Mouse (Mus musculus): ENCODE measurements around the gene Shtn1. TPM values are rescaled to one million over a fixed set of nuclear protein-coding genes. Genes with fewer than 3 reads are reported as not detected.

Shtn1 gene
- polyA plus RNA-seq, 1 experiment: 3.4 TPM

DNA sequence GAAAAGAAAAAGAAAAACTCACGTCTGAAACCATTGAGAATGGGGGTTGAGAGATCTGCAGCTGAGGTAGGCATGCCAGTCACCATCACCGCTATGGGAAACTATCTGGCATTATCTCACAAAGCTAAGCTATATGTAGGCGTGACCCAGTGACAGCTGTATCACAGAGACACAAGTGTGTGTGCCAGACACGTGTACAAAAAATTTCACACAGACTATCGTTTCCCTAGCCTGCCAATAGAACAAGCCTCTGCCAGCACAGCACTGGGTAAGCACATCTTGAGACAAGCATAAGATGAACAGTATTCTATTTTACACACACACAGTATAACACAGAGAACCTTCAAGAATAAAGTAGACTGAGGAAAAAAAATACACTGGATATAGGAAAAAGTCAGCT is 65.1 kb downstream of the Shtn1 start:
- H3K27me3 ChIP-seq (ENCODE audit: control insufficient read depth, insufficient read depth, low read length, poor library complexity, severe bottlenecking): no peaks in the 10 kb centered on the region
- TF ChIP-seq POLR2A (IDR thresholded peaks at IDR 0.05; ENCODE audit: insufficient read depth, low read length) (no peak), CTCF (IDR thresholded peaks at IDR 0.05; ENCODE audit: low read depth, low read length) (no peak), EP300 (IDR thresholded peaks at IDR 0.05; ENCODE audit: insufficient read depth, low read depth, low read length) (no peak)
- H3K4me3 ChIP-seq (ENCODE audit: low read depth, low read length): no peak overlapping the region
- no peaks in the 10 kb centered on the region for H3K9me3 ChIP-seq (replicated peaks; ENCODE audit: control insufficient read depth, insufficient read depth, low read length, poor library complexity, severe bottlenecking)
- no peak overlapping the region for H3K27ac ChIP-seq (ENCODE audit: insufficient read depth, low read length)
- H3K9ac ChIP-seq (ENCODE audit: low read depth, poor library complexity, severe bottlenecking): no peak overlapping the region
- no peaks in the 10 kb centered on the region for H3K4me1 ChIP-seq (ENCODE audit: control insufficient read depth, insufficient read depth, low read length)
- no peaks in the 10 kb centered on the region for H3K36me3 ChIP-seq (ENCODE audit: control insufficient read depth, insufficient read depth, low read length, poor library complexity, severe bottlenecking)

DNA sequence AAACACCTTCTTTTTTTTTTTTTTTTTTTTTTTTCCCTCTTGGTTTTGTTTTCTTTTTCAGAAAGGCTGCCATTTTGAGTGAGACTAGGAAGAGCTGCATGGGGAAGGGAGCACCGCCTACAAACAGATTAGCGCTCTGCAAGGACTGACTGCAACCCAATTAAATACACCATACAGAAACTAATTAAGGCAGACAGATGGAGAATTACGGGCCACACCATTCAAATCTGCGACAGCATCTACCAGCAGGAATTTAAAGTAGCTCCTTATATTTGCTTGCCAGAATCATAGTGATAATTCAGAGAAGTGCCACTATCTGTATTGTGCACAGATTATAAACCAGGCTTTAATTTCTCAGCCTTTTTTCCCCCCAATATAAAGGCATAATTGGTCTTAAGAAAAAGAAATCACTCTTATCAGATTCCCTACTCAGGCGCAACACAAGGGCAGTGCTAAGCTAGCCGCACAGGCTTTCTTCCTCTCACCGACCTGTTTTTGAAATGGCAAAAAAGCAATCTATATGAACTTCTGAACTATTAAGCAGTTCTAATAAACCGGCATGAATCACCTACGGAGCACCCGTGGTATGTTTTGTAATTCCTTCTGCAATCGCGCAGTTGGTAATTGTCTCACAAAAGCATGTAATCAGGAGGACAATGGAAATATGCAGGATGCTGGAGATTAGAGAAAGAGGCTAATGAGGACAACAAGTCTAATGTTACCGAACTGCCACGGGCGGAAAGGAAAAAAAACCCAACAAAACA is 69.1 kb downstream of the Shtn1 start:
- H3K27me3 ChIP-seq (ENCODE audit: control insufficient read depth, insufficient read depth, low read length, poor library complexity, severe bottlenecking): no peaks in the 10 kb centered on the region
- no peaks in the 10 kb centered on the region for H3K4me1 ChIP-seq (ENCODE audit: control insufficient read depth, insufficient read depth, low read length)
- no peaks in the 10 kb centered on the region; the same call in 1 of the 2 replicates for H3K9me3 ChIP-seq (replicated peaks; ENCODE audit: control insufficient read depth, insufficient read depth, low read length, poor library complexity, severe bottlenecking)
- H3K36me3 ChIP-seq (ENCODE audit: control insufficient read depth, insufficient read depth, low read length, poor library complexity, severe bottlenecking): no peaks in the 10 kb centered on the region
- TF ChIP-seq EP300 (IDR thresholded peaks at IDR 0.05; ENCODE audit: insufficient read depth, low read depth, low read length): no peak
- no peak for TF ChIP-seq POLR2A (IDR thresholded peaks at IDR 0.05; ENCODE audit: insufficient read depth, low read length)
- no peak for TF ChIP-seq CTCF (IDR thresholded peaks at IDR 0.05; ENCODE audit: low read depth, low read length)
- no peak overlapping the region for H3K27ac ChIP-seq (ENCODE audit: insufficient read depth, low read length)
- H3K9ac ChIP-seq (ENCODE audit: low read depth, poor library complexity, severe bottlenecking): no peak overlapping the region
- no peak overlapping the region for H3K4me3 ChIP-seq (ENCODE audit: low read depth, low read length)

DNA sequence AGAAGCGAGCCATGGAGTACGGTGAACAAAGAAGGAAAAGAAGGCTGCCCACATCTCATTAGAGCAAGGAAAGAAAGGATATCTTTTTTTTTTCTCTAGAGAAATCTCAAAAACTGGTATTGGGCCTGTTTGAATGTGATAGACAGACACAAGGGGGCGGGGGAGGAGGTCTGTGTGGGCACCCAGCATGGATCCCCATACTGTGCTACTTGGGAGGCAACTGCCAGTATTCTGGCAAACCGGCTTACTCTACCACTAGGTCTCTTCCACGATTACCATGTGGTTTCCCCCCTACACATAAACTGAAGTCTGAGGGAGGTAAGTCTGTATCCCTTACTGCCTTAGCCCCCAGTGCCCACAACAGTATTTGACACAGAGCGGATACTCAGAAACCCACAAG is 73.1 kb downstream of the Shtn1 start:
- no peak overlapping the region for H3K4me3 ChIP-seq (ENCODE audit: low read depth, low read length)
- no peak overlapping the region for H3K9ac ChIP-seq (ENCODE audit: low read depth, poor library complexity, severe bottlenecking)
- TF ChIP-seq EP300 (IDR thresholded peaks at IDR 0.05; ENCODE audit: insufficient read depth, low read depth, low read length) (no peak), CTCF (IDR thresholded peaks at IDR 0.05; ENCODE audit: low read depth, low read length) (no peak), POLR2A (IDR thresholded peaks at IDR 0.05; ENCODE audit: insufficient read depth, low read length) (no peak)
- no peaks in the 10 kb centered on the region for H3K4me1 ChIP-seq (ENCODE audit: control insufficient read depth, insufficient read depth, low read length)
- H3K27ac ChIP-seq (ENCODE audit: insufficient read depth, low read length): no peak overlapping the region
- H3K27me3 ChIP-seq (ENCODE audit: control insufficient read depth, insufficient read depth, low read length, poor library complexity, severe bottlenecking): no peaks in the 10 kb centered on the region
- H3K9me3 ChIP-seq (replicated peaks; ENCODE audit: control insufficient read depth, insufficient read depth, low read length, poor library complexity, severe bottlenecking): no peaks in the 10 kb centered on the region; the same call in 1 of the 2 replicates
- H3K36me3 ChIP-seq (ENCODE audit: control insufficient read depth, insufficient read depth, low read length, poor library complexity, severe bottlenecking): no peaks in the 10 kb centered on the region

DNA sequence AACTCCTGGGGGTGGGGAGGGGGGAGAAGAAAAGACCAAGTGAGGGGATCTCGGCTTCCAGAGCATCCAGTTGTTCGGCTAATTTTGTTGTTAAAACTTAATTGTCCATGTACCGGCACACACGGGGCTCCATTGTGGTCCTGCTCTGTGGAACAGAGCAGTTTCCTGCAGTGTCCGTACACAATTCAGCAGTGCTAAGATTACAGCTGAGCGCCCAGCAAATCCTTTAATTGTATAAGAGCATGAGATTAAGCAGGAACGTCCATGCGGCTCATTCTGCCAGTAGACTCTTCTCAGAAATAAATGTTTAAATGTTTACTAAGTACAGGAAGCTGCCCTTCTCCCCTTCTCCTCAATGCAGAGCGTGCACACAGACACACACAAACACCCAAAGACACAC is 94.3 kb downstream of the Shtn1 start:
- Histone ChIP-seq H3K9ac (ENCODE audit: low read depth, poor library complexity, severe bottlenecking) (no peak overlapping the region), H3K27ac (ENCODE audit: insufficient read depth, low read length) (no peak overlapping the region), H3K27me3 (ENCODE audit: control insufficient read depth, insufficient read depth, low read length, poor library complexity, severe bottlenecking) (no peaks in the 10 kb centered on the region), H3K4me1 (ENCODE audit: control insufficient read depth, insufficient read depth, low read length) (peaks cover 2% of the 10 kb centered on the region), H3K4me3 (ENCODE audit: low read depth, low read length) (no peak overlapping the region), H3K36me3 (ENCODE audit: control insufficient read depth, insufficient read depth, low read length, poor library complexity, severe bottlenecking) (no peaks in the 10 kb centered on the region), H3K9me3 (replicated peaks; ENCODE audit: control insufficient read depth, insufficient read depth, low read length, poor library complexity, severe bottlenecking) (no peaks in the 10 kb centered on the region)
- no peak for TF ChIP-seq POLR2A (IDR thresholded peaks at IDR 0.05; ENCODE audit: insufficient read depth, low read length)
- TF ChIP-seq CTCF (IDR thresholded peaks at IDR 0.05; ENCODE audit: low read depth, low read length): no peak
- TF ChIP-seq EP300 (IDR thresholded peaks at IDR 0.05; ENCODE audit: insufficient read depth, low read depth, low read length): no peak

DNA sequence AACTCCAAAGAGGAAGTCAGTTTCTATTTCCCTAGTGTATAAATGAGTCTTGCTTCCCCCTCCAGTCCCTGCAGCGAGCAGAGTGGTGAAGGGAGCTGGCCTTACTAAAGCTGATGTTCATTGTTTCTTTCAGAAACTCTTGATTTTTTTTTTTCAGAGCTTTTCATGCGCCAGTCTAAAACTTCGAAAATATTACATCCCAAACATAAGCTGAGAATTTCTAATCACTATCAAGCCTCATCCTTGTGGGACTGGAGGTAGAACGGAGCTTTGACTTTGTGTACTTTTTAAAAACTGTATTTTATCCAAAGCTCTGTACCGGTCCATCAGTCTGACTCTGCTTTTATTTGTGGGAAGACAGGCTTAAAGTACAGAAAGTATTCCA is 95.9 kb downstream of the Shtn1 start:
- Histone ChIP-seq H3K4me3 (ENCODE audit: low read depth, low read length) (no peak overlapping the region), H3K36me3 (ENCODE audit: control insufficient read depth, insufficient read depth, low read length, poor library complexity, severe bottlenecking) (no peaks in the 10 kb centered on the region), H3K27ac (ENCODE audit: insufficient read depth, low read length) (no peak overlapping the region), H3K9me3 (replicated peaks; ENCODE audit: control insufficient read depth, insufficient read depth, low read length, poor library complexity, severe bottlenecking) (no peaks in the 10 kb centered on the region), H3K4me1 (ENCODE audit: control insufficient read depth, insufficient read depth, low read length) (peaks cover 2% of the 10 kb centered on the region), H3K27me3 (ENCODE audit: control insufficient read depth, insufficient read depth, low read length, poor library complexity, severe bottlenecking) (no peaks in the 10 kb centered on the region), H3K9ac (ENCODE audit: low read depth, poor library complexity, severe bottlenecking) (no peak overlapping the region)
- TF ChIP-seq CTCF (IDR thresholded peaks at IDR 0.05; ENCODE audit: low read depth, low read length): no peak
- TF ChIP-seq POLR2A (IDR thresholded peaks at IDR 0.05; ENCODE audit: insufficient read depth, low read length): no peak
- TF ChIP-seq EP300 (IDR thresholded peaks at IDR 0.05; ENCODE audit: insufficient read depth, low read depth, low read length): no peak

DNA sequence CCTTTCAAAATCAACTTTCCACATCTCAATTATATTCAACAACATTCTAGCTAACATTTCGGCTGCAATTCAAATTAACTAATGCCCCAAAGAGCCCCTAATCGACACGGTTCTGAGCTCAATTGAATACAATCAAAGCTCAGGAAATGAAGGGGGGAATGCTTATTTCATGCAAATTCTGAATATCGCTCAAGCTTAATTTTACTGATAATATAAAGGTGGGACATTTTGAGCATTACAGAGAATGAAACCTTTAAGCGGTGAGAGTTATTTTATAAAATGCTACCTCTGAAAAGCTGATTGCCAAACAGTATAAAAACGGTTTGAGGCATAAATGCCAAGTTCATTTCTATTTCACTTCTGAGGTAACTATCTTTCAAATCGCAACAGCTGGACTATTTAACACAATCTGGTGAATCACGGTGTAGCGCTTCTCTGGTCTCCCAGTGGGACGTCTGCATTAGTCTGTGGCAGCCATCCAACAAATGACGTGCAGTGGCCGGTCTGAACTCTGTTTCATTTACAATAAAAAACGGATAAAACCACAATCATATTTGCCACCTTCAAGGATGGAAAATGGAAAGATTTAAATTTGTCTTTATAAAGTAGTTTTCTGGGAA is 96.4 kb downstream of the Shtn1 start:
- Histone ChIP-seq H3K9ac (ENCODE audit: low read depth, poor library complexity, severe bottlenecking) (no peak overlapping the region), H3K27me3 (ENCODE audit: control insufficient read depth, insufficient read depth, low read length, poor library complexity, severe bottlenecking) (no peaks in the 10 kb centered on the region), H3K4me3 (ENCODE audit: low read depth, low read length) (no peak overlapping the region), H3K27ac (ENCODE audit: insufficient read depth, low read length) (no peak overlapping the region), H3K36me3 (ENCODE audit: control insufficient read depth, insufficient read depth, low read length, poor library complexity, severe bottlenecking) (no peaks in the 10 kb centered on the region), H3K4me1 (ENCODE audit: control insufficient read depth, insufficient read depth, low read length) (peaks cover 2% of the 10 kb centered on the region), H3K9me3 (replicated peaks; ENCODE audit: control insufficient read depth, insufficient read depth, low read length, poor library complexity, severe bottlenecking) (no peaks in the 10 kb centered on the region)
- TF ChIP-seq CTCF (IDR thresholded peaks at IDR 0.05; ENCODE audit: low read depth, low read length): no peak
- no peak for TF ChIP-seq EP300 (IDR thresholded peaks at IDR 0.05; ENCODE audit: insufficient read depth, low read depth, low read length)
- no peak for TF ChIP-seq POLR2A (IDR thresholded peaks at IDR 0.05; ENCODE audit: insufficient read depth, low read length)

Data from ES-Bruce4 (cell line).